Mouse (Mus musculus): ENCODE results near the gene Frmpd3.

Gene Frmpd3

DNA sequence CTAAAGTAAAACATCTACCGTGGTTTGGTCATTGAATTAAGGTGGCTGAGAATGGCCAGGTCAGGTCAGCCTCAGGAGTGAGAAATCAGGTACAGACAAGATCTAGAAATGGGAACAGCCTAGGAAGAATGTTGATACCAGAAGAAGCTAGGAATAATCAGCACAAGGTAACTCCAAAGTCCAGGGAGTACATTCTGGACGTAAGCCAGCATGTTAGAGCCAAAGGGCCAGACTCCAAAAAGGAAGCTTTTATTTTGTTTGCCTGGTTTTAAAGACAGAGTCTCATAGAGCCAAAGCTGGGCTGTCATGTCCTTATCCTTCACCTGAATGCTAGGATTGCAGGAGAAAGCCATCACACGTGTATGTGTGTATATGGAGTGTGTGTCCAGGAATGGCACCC, 108.0 kb downstream of the Frmpd3 start:
- in situ Hi-C loops (cut with MboI, MseI), result no loop called here

DNA sequence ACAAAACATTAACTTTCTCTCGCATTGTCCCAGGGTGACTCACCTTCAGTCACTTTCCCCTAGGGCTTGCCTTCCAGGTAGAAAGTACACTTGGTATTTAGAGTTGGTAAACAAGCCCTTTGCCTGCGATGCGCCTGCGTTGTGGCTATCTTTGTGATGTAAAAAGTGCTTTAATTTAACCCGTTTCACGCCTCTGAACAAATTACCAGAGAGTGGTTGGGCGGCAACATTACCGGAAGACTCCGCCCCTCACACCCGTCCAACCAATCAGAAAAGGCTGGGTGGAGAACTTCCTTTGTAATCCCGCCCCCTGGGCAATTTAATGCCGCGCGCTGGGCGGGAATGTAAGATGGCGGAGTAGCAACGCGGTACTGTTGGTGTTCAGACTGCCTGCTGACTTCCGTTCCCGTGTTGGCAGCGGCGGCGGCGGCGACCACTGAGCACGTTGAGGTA, 114.2 kb downstream of the Frmpd3 start, which contains the start of gene Prps1:
Prps1 (plus strand) TSS at position 335 of the 453 bp plus-strand sequence.
- in situ Hi-C loops (cut with MboI, MseI), result no loop called here

DNA sequence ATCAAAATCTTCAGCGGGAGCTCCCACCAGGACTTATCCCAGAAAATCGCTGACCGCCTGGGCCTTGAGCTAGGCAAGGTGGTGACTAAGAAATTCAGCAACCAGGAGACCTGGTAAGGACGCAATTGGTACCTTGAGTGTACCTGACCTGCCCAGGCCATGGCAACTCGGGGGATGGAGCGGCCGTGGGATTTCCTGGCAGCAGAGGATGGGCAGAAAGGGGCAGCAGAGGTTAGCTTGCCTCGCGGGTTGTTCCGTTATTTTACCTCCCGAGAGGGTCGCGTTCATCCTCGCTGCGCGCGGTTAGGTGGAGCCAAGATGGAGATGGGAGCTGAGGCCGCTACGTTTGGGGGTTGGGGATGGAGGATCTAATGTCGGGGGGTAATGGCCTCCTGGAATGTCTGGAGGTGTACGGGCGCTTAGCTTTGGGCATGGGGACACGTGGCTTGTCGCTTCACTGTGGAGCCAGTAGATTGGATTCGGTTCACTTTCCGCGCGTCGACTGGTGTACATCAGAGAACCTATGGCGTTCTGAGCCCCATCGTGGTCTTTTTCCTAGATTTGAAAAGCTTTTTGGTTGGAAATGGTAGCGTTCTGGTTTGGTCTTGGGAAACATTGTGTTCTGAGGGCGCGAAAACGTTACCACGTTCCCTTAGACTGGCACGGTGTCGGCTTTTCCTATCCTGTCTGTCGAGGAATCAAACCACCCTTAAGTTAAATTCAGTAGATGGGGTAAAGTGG, 114.9 kb downstream of the Frmpd3 start:
- in situ Hi-C loops (cut with MboI, MseI), result no loop called here

GRCm38 (mm10) chrX:140457502-140457901, 115.4 kb downstream of the Frmpd3 start:
- in situ Hi-C loops (cut with MboI, MseI), result no loop called here

- in situ Hi-C loops (cut with MboI, MseI), result loop anchor here (5.0 kb wide), 1 partner anchor 364 kb away; no protein-coding TSS in a partner anchor
Measured at GRCm38 (mm10) chrX:140478231-140478630, 136.2 kb downstream of the Frmpd3 start.

GRCm38 (mm10) chrX:140479171-140479570, 137.1 kb downstream of the Frmpd3 start:
- in situ Hi-C loops (cut with MboI, MseI), result loop anchor here (5.0 kb wide), 1 partner anchor 363 kb away; no protein-coding TSS in a partner anchor
